Mouse (Mus musculus) lung, adult 2 months (tissue): ENCODE measurements at regions not wholly inside any gene's neighbourhood (a gene's known extent, or its start where the extent isn't known, plus 50 kb on each side); places are given as distances from the start of the nearest gene placed in this dataset.

Experiments
- DNase-seq: peaks from one replicate; pipeline ENCODE4 v3.0.0; 2022
- H3K4me1 ChIP-seq: fragments of 200-500 bp; 2 replicates; pipeline ENCODE4 v1.6.1; 2011; ENCODE audit warnings: low read length; ENCODE audit not compliant: control insufficient read depth, insufficient read depth
- H3K4me3 ChIP-seq: fragments of 200-500 bp; replicated peaks from 2 replicates; pipeline ENCODE3; 2011; ENCODE audit warnings: low read depth, mild to moderate bottlenecking, control low read depth, low read length; ENCODE audit errors: extremely low read depth
- CTCF ChIP-seq: fragments of 200-500 bp; IDR thresholded peaks from 2 replicates; pipeline ENCODE4 v1.5.1; 2011; ENCODE audit warnings: mild to moderate bottlenecking, low read length, control low read depth; ENCODE audit not compliant: insufficient read depth
- POLR2A ChIP-seq: fragments of 200-500 bp; IDR thresholded peaks from 2 replicates; pipeline ENCODE4 v1.6.1; 2011; ENCODE audit warnings: low read depth, mild to moderate bottlenecking, control low read depth, low read length, borderline replicate concordance; ENCODE audit errors: extremely low read depth
- whole genome bisulfite sequencing: fragments of 180-500 bp; shearing (Covaris S2); methylation state at CpG from one replicate; pipeline ENCODE4 v1.1.7; 2018; 5-methylcytosine and 5-hydroxymethylcytosine counted together

DNA sequence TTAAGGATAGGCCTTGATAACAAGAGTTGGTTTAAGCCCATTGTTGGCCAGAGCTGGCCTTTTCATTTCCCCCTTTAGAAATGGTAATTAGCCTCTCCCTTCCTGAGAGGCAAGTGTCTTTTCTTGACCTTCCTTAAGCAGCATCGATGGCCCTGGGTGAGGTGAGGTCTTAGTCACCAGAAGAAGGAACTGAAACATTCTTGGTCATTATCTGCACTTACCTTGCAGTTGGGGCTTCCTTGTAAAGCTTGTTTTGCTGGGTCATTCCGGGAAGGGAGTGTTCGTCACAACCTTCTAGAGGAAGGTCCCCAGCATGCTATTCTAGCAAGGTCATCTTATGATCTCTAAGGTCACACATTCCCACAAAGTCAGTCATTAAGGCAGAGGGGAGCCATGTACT lies 322.6 kb upstream of the Meis1 start:
- no peak for DNase-seq
- WGBS, result 61% methylated on average over 3 of the region's 3 CpGs
- Histone ChIP-seq H3K4me1 (no peaks in the 10 kb centered on the region), H3K4me3 (no peak overlapping the region)
- TF ChIP-seq CTCF (no peak), POLR2A (no peak)

DNA sequence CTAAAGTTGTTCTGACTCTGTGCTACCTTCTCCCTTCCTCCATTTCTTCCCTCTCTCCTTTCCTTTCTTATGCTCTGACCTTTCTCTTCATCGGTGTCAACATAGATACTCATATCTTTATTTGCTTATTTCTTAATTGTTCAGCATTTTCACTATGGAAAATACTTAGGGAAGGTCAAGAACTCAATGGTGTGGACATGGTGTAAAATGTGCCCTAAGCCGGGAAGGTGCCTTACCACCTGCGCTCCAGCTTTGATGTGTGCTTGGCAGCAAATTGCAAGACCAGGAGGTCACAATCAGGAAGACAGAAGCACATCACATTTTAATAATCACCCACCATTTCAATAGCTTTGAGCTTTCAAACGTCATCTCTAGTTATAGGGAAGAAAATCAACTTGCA lies 324.0 kb upstream of the Meis1 start:
- H3K4me3 ChIP-seq, result no peak overlapping the region
- no peak for DNase-seq
- whole genome bisulfite sequencing, result 81% methylated on average over 4 of the region's 4 CpGs
- no peaks in the 10 kb centered on the region for H3K4me1 ChIP-seq
- TF ChIP-seq CTCF (no peak), POLR2A (no peak)

DNA sequence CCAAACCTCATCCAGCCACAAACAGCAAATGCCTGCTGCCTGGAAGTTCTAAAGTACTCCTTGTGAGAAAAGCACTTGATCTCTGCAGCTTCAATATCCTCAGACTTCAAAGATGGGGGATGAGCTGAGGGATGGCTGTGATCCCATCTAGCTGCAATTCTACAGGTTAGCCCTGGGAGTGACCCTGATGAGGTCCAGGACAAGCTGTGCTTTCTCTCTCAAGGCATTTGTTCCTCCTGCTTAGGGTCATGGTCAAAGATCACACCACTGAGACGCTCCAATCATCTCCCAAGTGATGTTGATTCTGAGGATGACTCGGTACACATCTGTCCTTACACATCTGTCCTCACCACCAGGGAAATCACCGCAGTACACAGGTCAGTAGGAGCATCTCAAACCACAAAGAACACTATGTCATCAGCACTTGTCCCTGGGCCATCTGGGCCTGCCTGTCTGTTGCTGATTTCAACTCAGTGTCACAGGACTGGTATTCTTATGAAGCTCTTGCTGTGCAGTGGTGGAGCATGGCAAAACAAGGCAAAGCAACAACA lies 327.6 kb upstream of the Meis1 start:
- no peaks in the 10 kb centered on the region for H3K4me1 ChIP-seq
- DNase-seq, result no peak
- WGBS, result 90% methylated on average over 3 of the region's 3 CpGs
- H3K4me3 ChIP-seq, result no peak overlapping the region
- TF ChIP-seq POLR2A, result no peak
- no peak for TF ChIP-seq CTCF

DNA sequence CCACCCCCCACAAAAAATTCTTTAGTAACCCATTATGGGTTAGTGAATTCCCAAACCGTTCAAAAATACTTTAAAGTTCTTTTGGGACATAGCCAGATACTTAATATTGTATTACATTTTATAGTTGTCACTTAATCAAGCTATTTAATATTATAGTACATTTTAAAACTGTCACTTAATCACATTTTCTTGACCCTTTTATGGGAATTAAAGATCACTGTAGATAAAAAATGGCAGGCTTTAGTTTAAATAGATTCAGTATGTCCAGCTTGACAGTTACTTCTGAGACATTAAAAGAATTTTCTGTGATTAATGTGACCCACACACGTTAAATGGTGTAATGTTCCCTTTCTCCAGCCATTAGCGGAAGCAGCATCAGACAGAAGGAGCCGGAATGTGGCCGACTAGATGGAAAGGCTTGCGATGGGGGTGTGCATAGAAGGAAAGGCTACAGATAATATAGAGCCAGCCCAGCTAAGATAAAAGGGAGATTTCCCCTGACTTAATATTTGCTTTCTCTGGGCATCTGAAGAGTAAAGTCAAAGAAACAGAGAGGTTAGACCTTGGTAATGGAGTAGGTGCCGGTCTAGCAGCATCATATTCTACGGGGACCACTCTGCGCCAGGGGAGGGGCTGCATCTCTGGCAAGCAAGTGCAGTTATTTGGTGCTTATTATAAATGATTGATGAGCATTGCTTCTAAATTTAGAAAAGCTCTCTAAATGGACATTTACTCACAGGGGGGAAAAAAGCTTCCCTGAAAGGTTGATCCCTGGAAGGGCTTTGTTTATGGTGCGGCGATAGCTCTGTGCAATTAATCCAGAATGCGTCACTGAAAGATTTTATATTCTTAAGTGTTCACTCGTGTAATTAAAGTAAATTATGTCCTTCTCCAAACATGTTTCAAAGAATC lies 331.8 kb upstream of the Meis1 start:
- TF ChIP-seq POLR2A (no peak), CTCF (no peak)
- Histone ChIP-seq H3K4me3 (no peak overlapping the region), H3K4me1 (no peaks in the 10 kb centered on the region; the same call in 1 of the 2 replicates)
- no peak for DNase-seq
- 44% methylated on average over 13 of the region's 13 CpGs for WGBS

DNA sequence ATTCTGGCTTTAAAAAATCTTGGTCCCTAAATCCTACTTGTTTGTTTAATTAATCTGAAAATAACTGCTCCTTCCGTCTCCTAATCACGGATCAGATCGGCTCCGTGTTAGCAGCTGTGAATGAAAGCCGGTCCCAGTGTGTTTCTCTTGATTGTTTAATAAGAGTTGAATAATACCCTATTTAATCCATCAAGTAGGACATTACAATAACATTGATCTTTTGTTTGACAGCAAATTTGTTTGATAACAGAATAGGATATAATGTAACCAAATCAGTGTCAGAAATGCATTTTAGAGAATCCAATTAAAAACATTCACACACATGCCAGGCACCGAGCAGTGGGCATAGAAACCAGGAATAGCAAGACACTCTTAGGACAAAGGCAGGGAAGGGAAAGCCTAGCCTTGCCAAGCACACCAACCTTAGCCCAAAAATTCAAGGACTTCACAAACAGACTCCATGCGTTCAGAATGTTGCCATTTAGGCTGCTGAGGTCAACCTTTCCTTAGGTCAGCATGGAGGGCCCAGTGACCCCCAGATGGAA lies 332.5 kb upstream of the Meis1 start:
- 38% methylated on average over 7 of the region's 7 CpGs for WGBS

DNA sequence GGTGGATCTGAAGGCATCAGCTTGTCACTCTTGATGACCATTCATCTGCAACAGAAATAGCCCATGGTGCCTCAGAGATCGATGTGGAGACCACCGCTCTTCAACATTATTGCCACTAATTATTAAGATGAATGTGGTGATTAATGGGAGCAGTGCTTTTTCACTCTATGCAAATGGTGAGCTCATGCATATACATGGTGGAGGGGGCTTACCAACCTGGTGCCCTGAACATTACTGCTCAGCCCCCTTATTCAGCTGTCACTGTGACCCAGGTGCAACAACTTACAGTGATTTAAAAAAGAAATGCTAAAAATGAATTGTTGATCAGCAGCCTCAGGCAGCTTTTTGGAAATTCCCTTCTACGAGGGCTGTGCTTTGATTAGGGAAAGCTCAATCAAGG lies 334.9 kb upstream of the Meis1 start:
- Histone ChIP-seq H3K4me3 (no peak overlapping the region), H3K4me1 (no peaks in the 10 kb centered on the region; the same call in 1 of the 2 replicates)
- no peak for TF ChIP-seq POLR2A
- TF ChIP-seq CTCF, result no peak
- WGBS, result 97% methylated on average over 3 of the region's 3 CpGs
- no peak for DNase-seq

More for the DNA sequence above, 332.5 kb upstream of the Meis1 start:
- no peak for TF ChIP-seq CTCF
- no peak for TF ChIP-seq POLR2A
- H3K4me1 ChIP-seq, result no peaks in the 10 kb centered on the region; the same call in 1 of the 2 replicates
- no peak for DNase-seq
- H3K4me3 ChIP-seq, result no peak overlapping the region

DNA sequence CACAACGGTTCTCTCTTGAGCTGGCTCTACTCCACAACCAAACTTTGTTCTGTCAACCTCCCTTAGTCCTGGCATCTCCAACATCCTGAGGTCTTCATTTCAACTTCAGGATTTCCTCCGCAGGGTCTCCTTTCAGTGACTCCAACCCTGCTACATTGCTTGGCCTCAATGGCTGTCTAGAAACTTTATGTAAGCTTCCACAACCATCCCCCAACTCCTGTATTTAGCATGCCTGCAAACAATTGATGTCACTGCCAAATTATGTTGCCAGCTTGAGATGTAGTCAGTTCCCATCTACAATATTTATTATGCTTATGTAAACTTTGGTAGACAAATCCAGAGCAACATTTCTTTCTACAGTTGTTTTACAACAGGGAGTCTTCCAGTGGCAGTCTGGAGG lies 336.4 kb upstream of the Meis1 start:
- Histone ChIP-seq H3K4me3 (no peak overlapping the region), H3K4me1 (no peaks in the 10 kb centered on the region; the same call in 1 of the 2 replicates)
- no peak for DNase-seq
- 46% methylated on average over 2 of the region's 2 CpGs for WGBS
- no peak for TF ChIP-seq POLR2A
- TF ChIP-seq CTCF, result no peak

DNA sequence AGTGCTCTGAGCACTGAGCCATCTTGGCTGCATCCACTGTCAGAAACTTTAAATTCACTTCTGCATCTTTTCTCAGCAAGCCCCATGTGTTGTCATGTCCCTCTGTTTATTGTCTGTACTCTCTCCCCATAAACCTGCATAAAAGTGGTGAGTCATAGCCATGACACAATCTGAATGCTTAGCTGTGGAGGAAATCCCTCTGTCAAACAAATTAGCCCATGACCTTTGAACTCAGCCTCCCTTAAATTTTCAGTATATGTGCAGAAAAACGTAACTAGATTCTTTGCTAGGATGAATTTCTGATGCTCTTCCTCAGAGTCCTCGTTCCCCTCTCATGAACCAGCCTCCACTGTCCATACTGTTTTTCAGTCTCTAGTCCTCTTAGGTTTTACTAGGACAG lies 337.4 kb upstream of the Meis1 start:
- H3K4me1 ChIP-seq, result no peaks in the 10 kb centered on the region; the same call in 1 of the 2 replicates
- no peak overlapping the region for H3K4me3 ChIP-seq
- no peak for DNase-seq
- 65% methylated on average over 2 of the region's 2 CpGs for WGBS
- no peak for TF ChIP-seq CTCF
- TF ChIP-seq POLR2A, result no peak

DNA sequence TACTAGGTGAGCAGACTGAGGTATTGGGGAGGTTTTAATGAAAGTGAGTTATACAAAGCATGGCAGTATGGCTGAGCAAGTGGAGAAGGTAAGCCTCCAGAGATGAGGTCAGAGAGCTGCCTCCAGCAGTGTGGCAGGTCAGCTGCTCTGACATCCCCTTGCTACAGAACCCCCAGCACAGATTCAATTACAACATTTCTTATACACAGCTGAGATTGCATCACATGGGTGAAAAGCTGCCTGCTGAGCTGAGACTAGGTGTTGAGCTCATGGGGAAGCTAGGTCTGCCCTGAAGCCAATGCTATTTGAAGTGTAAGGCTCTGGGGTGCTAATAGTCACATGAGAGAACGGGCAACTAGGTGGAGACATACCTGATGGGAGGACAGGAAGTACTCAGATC lies 350.4 kb upstream of the Meis1 start:
- Histone ChIP-seq H3K4me3 (no peak overlapping the region), H3K4me1 (no peaks in the 10 kb centered on the region)
- TF ChIP-seq POLR2A, result no peak
- no peak for TF ChIP-seq CTCF
- no peak for DNase-seq
- 50% methylated on average over 1 of the region's 1 CpGs for whole genome bisulfite sequencing

DNA sequence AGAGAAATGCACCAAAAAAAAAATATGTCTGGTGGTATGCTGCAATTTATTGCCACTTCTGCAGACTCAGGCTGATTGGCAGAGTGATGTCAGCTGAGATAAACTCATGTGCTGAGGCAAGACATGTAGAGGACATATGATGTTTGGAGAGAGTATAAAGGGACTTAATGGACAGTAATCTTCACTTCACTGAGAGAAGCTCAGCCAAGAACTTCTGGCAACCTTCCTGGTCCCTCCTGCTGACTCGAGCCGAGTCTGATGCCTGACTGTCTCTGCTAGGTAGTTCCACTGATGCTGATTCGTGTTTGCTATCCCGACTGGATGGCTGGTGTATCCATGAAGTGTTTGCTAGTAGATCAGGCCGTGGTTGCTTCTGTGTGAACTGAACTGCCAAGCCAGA lies 354.7 kb upstream of the Meis1 start:
- DNase-seq, result no peak
- Histone ChIP-seq H3K4me1 (no peaks in the 10 kb centered on the region), H3K4me3 (no peak overlapping the region)
- WGBS, result 49% methylated on average over 5 of the region's 5 CpGs
- no peak for TF ChIP-seq CTCF
